Mouse (Mus musculus): ENCODE data around the gene Hoxc9.

DNA sequence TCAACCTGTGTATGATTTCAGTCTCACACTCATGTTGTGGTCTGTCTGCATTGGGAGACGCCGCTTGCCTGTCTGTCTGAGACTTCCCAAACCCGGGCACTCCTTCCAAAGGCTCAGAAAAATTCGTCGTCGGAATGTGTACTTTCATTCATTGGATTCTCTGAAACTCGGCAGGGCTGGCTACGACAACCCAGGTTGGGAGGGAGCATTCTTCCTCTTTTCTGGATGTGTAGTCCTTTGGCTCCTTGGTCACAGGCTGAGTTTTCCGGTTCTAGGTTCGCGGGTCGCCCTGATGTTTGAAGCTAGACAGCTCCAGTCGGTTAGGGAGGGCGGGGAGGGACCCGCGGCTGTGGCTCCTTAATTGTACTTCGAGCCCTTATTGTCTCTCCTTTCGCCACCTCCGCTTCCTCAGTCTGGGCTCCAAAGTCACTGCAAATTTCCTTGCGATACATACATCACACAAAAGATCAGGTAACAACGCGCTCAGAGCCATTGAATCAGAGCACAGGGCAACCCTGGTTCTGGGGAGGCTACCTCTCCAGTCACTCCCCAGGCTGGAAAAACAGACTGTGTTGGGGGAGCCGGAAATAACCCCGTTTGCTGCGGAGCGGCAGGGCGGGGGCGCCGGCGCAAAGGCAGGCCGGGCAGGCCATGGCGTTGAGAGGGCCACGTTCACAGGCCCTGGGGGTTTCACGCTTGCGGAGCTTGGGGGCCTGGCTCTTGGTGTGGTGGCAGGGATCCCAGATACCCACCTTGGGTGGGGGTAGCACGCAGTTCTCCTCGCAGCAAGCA, 588 bp downstream of the Hoxc9 start:
- TF ChIP-seq CTCF (IDR thresholded peaks at IDR 0.05; ENCODE audit: borderline replicate concordance, extremely low read depth, insufficient read depth, insufficient read length), result no peak
- TF ChIP-seq POLR2A (IDR thresholded peaks at IDR 0.05; ENCODE audit: borderline replicate concordance, extremely low read depth, insufficient read depth, insufficient read length, poor library complexity, severe bottlenecking), result no peak

Measured in brain, embryonic 14.5 days (tissue).